Mouse (Mus musculus) right cerebral cortex, adult 18-20 months (tissue): ENCODE measurements around the gene Gmpr.
"Not testable (repeated sequence)": the region's sequence is repeated elsewhere in the genome, so short reads cannot be mapped to it uniquely, and the experiment has no call there.

ENCODE experiments used
- DNase-seq: peaks from one replicate; pipeline ENCODE4 v3.0.0; 2022; ENCODE audit warnings: mixed read lengths

Gene Gmpr

GRCm38 (mm10) chr13:45507274-45508229, at the start of gene Gmpr:
Gene Gmpr (plus strand): TSS chr13:45507444.
- peak; percentile 90 for DNase-seq

DNA sequence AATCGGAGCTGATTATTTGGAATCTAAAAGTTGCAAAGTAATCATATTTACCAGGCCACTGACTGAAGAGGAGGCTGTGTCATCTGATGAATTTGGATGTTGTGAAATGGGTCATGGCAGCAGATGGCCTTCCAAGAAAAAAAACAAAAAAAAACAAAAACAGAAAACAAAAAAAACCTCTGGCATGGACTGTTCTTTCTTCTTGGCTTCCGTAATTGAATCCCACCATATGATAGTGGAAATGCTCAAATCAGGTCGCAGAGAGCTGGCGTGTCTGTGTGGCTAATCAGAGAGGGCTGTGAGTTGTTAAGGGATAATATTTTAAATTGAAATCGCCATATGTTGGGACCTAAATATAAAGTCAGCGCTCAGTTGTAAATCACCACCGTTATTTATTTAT, 49.8 kb upstream of the Gmpr start:
- no peak for DNase-seq

- DNase-seq: no peak
These were observed 47.1 kb upstream of the Gmpr start for GRCm38 (mm10) chr13:45460177-45460576.

GRCm38 (mm10) chr13:45461370-45461958, 45.8 kb upstream of the Gmpr start:
- DNase-seq: no peak

- no peak for DNase-seq
These were observed 41.6 kb upstream of the Gmpr start for GRCm38 (mm10) chr13:45465616-45466015.

DNA sequence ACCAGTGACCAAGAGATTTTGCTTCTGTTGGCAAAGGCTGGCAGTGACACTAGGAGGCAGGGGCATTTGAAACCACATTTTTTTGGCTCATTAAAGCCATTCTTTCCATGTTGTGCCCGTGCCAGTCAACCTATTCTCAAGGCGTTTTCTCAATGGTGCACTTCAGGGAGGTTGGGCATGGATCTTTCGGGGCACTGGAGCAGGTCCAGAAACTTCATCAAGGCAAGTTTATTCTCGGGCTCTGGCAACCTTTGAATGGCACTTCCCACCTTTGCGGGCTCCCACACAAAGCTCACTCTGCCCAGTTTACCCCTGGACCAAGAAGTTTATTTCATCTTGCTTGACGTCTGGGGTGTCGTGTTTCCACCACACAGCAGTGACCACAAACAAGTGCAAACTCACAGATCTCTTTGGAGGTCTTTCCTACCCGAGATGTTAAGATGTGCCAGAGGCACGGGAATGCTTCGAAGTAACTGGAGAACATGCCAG, 41.2 kb upstream of the Gmpr start:
- no peak for DNase-seq

- DNase-seq: no peak
These were observed 38.5 kb upstream of the Gmpr start for GRCm38 (mm10) chr13:45468751-45469150.

DNA sequence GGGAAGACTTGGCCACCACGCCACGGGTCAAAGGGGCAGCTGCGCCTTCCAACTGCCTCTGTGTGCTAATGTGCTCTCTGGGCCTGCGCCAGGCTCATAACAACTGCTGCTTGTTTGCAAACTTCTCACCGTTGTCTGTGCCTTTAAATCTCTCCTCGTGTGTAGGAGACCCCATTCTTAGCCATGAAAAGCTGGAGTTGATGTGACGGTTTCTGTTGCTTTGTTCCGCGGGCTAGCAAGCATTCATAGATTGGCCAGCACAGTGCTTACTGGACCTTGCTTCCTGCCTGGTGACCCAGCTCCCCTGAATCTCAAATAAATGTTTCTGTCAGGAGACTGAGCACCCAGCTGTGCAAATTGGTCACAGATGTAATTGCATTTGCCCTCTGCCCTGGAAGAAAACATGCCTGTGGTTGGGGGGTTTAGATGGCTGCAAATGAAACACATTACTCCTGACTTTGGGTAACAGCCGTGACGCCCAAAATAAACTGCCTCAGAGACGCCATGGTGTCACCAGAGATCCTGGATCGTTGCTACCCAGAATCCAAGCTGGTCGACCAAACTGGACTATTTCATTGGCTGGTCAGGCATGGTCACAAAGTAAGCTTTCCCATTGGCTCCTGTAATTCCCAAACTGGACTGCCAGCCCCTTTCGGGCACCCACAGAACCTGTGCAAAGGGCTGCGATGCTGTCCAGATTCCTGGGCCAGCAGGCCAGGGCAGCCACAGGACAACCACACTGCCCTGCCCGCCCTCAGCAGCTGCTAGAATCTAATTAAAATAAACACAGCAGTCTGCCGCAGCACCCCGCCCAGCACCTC, 37.6 kb upstream of the Gmpr start:
- no peak for DNase-seq

- no peak for DNase-seq
These were observed 33.9 kb upstream of the Gmpr start for GRCm38 (mm10) chr13:45473311-45473710.

GRCm38 (mm10) chr13:45475297-45475696, 31.9 kb upstream of the Gmpr start:
- DNase-seq: no peak

DNA sequence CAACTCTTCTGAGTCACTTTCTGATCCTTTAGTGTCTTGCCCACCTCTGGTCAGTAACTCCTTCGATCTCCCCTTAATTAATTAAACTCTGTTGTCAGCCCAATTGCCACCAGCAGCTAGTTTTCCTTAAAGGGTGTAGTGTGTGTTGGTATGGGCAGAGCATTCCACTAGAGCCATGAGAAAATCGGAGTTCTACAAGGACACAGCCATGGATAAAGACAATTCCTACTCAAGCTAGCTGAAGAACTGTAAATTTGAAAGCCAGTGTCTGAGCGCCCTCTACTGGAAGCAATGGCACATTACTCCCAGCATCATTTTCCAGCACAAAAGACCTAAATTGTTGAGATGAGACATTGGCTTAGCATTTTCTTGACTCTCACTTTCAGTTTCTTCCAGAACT, 30.1 kb upstream of the Gmpr start:
- DNase-seq: peak; percentile 77

GRCm38 (mm10) chr13:45479951-45480350, 27.3 kb upstream of the Gmpr start:
- DNase-seq: no peak

- no peak for DNase-seq
These were observed 24.0 kb upstream of the Gmpr start for GRCm38 (mm10) chr13:45483215-45483614.

DNA sequence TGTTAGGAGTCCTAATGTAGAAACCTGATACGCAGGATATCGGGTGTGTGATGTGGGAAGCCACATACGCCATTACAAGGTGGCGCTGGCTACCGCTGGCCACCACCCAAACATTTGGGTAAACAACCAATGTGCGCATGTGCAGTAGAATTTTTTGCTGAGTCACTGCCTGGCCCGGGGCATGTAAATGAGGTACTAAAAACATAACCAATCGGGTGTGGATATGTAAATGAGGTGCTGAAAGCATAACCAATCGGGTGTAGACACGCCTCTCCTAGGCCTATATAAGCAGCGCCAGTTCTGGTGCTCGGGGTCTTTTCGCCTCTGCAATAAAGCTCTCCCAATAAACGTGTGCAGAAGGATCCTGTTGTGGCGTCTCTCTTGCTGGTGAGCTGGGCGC, 23.3 kb upstream of the Gmpr start:
- DNase-seq: not testable (repeated sequence)

GRCm38 (mm10) chr13:45485602-45486001, 21.6 kb upstream of the Gmpr start:
- no peak for DNase-seq

DNA sequence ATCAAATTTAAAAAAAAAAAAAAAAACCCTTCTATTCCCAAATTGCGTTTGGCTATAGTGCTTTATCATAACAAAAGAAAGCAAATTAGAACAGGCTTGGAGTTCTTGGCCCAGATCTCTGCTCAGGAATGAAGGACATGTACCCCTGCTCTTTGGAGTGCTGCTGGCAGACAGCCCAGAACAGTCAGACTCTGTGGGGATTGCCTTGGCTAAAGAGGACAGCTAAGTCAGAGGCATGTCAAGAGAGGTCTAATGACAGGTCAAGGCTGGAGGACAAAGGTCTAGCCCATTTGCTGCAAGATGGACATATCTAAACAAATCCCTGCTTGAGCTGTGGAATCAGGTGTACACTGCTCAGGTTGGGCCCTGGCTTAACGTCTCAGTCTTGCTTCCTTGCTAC, 20.6 kb upstream of the Gmpr start:
- no peak for DNase-seq

DNA sequence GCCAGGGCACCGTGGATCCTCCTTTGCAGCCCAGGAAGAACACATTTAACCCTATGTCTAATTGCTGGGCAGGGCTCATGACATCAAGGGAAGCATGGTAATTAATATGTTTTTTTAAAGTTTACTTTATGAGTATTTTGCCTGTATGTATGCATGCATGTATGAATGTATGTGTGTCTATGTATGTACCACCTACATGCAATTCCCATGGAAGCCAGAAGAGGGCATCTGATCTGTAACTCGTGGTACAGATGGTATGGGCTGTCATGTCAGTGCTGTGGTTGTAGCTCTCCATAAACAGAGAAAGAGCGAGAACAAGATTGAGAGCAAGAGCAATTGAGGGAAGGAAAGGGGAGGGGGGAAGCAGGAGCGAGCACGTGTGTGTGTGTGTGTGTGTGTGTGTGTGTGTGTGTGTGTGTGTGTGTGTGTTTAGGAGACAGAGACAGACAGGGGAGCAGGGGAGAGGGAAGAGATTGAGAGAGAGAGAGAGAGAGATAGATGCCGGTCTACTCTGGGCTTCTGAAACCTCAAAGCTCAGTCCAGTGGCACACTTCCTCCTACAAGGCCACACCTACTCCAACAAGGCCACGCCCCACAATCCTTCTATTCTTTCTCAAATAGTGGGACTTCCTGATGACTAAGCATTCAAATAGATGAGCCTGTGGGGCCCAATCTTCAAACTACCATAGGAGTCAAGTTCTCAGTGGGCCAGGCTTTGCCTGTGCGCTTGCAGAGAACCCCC, 15.1 kb upstream of the Gmpr start:
- DNase-seq: no peak

DNA sequence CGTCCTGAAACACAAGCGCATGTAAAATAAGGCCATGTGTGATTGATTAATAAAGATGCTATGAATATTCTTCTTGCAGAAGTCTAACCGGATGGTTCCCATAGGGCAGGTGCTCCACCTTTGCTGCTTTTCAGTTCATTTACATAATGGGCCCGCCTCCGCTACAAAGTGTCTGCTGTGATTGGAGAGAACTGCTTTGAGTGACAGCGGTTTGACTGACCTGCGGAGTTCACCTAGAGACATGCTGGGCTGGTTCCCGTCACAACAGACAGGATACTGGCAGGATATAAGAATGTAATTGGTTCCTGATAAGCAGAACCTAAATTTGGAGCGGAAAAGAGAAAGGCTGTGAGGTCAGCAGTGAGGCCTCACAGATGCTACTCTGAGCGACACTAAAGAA, 13.4 kb upstream of the Gmpr start:
- DNase-seq: no peak

GRCm38 (mm10) chr13:45498623-45499022, 8.6 kb upstream of the Gmpr start:
- DNase-seq: no peak

DNA sequence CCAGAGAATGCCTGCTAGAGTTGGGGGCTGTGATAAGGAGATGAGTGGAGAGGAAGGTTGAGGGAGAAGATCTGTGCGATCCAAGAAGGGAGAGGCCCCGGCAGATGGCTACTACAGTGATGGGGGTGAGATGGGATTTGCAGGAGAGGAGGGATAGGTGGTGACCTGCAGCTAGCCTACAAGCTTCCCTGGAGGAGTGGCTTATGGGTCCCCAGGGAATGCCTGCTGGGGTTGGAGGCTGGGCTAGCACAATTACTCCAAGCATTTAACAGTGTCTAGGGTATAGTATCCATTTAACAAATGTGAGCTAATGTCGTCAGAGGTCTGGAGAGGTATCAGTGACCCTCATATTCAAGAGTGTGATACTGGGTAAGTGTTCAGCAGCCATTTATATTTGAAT, 7.9 kb upstream of the Gmpr start:
- DNase-seq: no peak

DNA sequence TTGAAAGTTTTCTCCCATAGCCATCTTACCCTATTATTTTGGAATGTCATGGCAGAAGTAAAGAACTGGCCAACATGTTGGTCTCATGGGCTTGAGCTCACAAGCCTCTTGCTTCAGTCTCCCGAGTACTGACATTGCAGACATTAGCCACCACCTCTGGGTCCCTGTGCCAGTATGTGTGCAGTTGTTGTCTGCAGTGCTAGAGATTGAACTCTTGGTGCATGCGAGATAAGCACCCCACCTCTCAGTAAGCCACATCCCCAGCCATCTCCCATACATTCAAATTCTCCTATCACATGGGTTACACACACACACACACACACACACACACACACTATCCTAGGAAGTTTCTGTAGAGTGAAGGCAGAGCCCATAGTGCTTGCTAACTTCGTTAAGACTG, 7.3 kb upstream of the Gmpr start:
- no peak for DNase-seq

- DNase-seq: no peak
These were observed 4.5 kb upstream of the Gmpr start for GRCm38 (mm10) chr13:45502791-45503190.

DNA sequence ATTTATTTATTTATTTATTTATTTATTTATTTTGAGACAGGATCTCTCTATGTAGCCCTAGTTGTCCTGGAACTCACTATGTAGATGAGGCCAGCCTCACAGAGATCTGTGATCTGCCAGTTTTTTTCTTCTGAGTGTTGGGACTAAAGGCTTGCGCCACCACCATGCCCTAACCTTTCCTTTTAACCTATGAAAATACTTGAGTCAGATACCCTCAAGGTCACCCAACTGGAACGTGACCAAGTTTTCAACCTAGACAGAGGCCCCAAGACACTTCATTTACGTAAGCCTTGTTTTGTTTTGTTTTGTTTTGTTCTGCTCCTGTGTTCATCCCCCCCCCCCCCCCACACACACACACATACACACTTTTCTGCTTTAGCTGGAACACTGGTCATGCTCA, 1.7 kb upstream of the Gmpr start:
- DNase-seq: no peak
